Mouse (Mus musculus) left cerebral cortex, adult 18-20 months (tissue): ENCODE results near the gene 4931406C07Rik. TPM values are rescaled to one million over a fixed set of nuclear protein-coding genes. Genes with fewer than 3 reads are reported as not detected.
A peak's percentile ranks its signal among the peaks of the same experiment; 100 is the strongest.

ENCODE experiments used
- DNase-seq, 2 experiments: peaks; one replicate each; pipeline ENCODE4 v3.0.0; 2021 to 2022; ENCODE audit warnings: low spot score in 2 of 2, mixed read lengths in 1 of 2
- total RNA-seq, 2 experiments: library from RNA; stranded (reverse); gene quantifications; 2 replicates each; pipeline ENCODE4 v1.2.3; 2021

4931406C07Rik gene
- total RNA-seq, 2 experiments from 2014 or later: 15.1 to 18.3 TPM

DNA sequence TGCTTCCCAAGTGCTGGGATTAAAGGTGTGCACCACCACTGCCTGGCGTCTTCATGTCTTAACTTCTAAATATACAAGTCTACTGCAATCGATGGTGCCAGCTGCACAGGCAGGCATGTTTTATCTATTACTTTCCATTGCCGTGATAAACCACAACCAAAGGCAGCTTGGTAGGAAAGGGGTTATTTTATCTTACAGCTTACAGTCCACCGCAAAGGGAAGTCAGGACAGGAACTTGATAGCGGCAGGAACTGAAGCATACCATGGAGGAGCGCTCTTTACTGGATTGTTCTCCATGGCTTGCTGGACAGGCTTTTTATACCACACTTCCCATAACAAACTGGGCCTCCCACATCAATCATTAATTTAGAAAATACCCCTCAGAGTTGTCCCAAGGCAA lies 17.0 kb downstream of the 4931406C07Rik start:
- DNase-seq: no peak

DNA sequence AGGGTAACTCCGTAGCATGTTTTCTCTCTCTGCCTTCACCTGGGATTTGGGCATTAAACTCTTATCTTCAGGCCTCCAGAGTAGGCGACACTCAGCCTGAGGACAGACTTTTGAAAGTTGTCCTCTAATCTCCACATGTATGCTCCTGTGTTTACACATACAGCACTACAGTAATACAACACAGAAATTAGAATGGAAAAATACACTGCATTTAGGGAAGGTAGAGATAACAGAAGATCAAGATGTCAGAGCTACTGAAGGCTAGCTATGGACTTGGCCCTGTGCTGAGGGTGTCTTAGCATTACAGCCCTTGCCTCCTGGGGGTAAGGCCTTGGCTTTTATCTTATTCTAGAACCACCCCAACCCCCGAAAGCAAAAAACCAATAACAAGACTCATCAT lies 17.8 kb downstream of the 4931406C07Rik start:
- DNase-seq: no peak

- DNase-seq: no peak
Measured at GRCm38 (mm10) chr9:15287846-15288245, 18.4 kb downstream of the 4931406C07Rik start.

DNA sequence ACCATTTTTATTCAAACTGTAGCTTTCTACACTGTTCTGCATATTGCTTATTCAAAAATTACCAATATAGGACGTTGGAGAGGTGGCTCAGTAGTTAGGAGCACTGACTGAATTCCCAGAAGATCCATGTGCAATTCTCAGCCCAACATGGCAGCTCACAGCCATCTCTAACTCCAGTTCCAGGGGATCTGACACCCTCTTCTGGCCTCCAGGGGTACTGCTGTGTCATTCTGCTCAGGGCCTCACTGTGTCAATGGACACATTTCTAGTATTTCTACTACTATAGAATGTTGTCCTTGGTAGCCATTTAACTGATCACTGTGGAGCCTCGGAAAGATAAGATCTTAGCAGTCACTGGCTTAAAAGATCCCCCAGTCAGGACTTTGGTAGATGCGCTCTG lies 20.8 kb downstream of the 4931406C07Rik start:
- no peak for DNase-seq

GRCm38 (mm10) chr9:15280491-15280879 lies 25.8 kb downstream of the 4931406C07Rik start:
- DNase-seq: no peak

- DNase-seq: peak; percentile 95
Measured at GRCm38 (mm10) chr9:15279649-15280490, 26.4 kb downstream of the 4931406C07Rik start, which contains the start of gene Med17. Gene Med17, minus strand, starts transcription at chr9:15279931.

DNA sequence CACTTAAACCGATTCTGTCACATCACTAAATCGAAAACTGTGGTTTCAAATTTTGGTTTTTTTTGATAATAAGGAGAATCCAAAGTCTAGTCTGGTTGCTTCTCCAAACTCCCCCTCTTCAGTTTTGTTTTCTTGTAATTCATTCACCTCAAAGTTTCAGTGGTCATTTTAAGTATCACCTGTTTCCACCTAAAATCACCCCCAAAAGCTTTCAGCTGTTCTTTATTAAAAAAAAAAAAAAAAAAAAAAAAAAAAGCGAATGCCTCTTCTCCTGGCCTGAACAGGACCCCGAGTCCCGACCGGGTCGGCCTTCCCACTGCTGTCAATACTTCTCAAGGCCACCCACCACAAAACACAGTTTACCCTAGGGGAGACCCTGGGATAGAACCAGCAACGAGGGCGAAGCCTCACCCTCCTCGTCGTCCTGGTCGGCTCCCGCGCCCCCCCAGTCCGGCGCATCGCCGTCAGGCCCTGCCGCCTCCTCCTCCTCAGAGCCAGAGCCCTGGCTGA lies 27.1 kb downstream of the 4931406C07Rik start:
- DNase-seq: no peak

DNA sequence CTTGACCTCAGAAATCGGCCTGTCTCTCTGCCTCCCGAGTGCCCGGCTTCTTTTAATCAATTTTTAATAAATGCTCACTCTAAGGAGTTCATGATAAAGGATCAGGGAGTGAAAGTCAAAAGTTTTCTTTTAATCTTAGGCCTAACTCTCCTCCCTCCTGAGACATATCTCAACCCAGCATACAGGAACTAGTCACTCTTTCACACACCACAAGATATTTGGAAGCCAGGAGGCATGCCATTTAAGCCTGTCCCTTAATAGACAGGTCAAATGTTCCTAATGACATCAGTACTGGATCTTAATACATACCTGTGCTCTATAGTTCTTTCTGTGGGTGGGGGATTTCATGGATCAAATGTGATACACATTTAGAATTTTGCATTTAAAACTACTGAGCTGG lies 27.9 kb downstream of the 4931406C07Rik start:
- no peak for DNase-seq

DNA sequence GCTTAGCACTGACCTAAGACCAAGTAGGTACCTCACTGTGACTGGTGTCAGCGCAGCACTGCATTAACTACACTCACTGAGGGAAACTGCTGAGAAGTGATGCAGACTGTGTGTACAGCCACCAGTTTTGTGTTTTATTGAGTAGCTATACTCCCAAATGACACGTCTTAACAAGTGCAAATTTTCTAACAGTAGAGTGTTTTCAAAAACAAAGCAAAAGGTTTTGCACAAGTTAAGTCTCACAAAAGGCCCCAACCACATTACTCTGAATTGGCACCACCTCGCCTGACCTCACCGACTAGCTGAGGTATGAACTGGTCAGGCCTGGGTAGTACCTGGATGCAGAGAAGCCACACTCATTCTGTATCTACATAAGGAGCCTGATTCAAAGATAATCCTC lies 29.4 kb downstream of the 4931406C07Rik start:
- no peak for DNase-seq

DNA sequence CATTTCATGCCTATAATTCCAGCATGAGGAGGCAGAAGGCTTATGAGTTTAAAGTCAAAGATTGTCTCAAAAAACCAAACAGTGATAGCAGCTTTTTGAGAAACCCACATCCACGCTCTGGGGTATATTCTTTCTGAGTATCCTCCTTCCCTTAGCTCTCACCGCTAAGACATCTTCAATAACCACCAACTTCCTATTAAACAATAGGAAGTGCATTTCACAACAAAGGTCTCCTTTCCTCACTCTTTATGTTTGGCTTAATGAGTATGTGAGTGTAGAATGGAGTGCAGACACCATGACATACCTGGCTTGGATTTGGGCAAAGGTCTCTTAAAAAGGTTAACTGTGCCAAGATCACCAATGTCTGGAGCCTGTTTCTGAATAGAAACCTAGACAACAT lies 32.3 kb downstream of the 4931406C07Rik start:
- no peak for DNase-seq

DNA sequence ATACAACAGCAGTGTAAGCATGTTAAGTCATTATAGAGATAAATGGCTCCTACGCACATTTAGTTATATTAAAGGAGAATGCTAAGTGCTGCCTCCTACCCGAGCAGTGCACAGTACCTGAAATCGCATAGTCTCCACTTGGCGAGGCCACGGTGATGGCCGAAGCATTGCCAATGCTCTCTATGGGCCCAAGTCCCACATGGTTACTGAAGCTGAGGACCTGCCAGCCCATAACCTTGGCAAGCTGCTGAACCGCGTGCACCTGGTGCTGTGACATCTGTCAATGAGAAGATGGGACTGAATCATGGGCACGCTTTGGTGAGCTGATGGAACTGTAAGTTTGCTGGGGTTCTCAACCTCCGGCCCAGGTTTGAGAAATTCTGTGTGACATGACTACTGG lies 42.8 kb downstream of the 4931406C07Rik start:
- no peak for DNase-seq

DNA sequence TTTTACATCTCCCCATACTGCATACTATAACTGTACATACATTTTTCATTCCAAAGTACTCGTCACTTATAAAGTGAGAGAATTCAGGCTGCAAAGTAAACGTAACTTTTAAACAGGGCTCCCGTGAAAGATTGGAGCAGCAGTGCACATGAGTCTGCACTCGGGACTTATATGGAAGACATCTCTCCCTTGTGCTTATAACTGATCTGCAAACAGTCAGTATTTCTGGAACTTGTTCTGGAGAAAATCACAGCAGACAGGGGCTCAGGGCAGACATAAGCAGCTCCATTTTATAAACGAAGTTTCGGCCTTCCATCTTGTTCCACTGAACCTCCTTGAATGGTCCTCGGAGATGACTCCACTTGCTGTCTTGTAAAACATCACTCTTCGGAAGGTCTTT lies 44.3 kb downstream of the 4931406C07Rik start:
- DNase-seq: no peak

DNA sequence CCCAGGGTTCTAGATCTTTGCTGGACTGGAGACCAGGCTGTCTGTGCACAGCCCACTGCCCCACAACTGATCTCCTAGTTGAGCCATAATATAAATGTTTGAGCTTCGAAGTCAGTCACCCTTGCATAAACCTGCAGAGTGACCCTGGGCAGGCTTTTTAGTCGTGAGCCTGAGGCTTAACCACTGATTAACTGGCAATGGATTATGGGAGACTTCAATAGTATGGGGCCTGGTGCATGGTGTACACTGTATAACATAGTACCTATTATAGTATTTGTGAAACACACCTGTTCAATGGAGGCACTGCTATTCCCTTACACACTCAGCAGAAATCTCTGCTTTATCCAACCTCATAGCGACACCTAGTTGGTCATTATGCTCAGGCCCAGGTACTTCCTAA lies 50.0 kb downstream of the 4931406C07Rik start:
- DNase-seq: no peak

DNA sequence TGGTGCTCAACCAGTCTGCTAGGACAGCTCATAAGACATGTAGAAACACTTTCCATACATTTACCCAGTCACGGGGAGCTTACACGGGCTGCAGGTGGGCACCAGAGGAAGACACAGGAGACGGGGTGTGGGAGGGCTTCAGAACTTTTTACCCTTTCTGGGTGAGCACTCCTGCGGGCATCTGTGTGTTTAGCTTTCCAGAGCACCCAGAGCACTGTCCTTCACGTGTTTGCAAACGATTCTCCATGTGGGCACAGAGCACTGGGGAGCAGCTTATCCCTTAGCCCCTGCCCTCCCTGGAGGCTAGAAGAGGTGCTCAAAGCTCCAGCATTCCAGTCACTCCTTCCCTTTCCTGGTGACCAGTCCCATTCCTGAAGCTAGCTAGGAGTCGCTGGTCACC lies 51.7 kb downstream of the 4931406C07Rik start:
- no peak for DNase-seq

DNA sequence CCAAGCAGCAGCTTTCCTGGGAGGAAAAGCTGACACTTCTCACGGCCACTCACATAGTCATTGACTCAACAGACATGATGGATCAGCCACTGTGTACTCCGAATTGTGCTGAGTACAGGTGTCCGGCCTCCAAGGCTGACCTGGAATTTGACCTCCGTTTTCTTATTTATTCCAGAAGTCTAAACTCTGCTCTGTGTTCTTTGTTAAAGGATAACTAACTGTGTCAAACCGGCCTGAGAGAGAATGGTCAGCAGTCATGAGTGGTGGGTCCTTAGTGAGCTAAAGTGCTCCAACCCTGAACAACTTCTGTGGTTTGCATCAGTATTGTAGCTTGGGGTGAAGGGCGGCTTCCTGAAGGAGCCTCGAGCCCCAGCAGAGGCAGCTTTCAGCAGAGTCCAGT lies 54.1 kb downstream of the 4931406C07Rik start:
- no peak for DNase-seq

GRCm38 (mm10) chr9:15250376-15250775 lies 55.9 kb downstream of the 4931406C07Rik start:
- DNase-seq: no peak

GRCm38 (mm10) chr9:15245319-15246075 lies 60.8 kb downstream of the 4931406C07Rik start:
- no peak for DNase-seq

DNA sequence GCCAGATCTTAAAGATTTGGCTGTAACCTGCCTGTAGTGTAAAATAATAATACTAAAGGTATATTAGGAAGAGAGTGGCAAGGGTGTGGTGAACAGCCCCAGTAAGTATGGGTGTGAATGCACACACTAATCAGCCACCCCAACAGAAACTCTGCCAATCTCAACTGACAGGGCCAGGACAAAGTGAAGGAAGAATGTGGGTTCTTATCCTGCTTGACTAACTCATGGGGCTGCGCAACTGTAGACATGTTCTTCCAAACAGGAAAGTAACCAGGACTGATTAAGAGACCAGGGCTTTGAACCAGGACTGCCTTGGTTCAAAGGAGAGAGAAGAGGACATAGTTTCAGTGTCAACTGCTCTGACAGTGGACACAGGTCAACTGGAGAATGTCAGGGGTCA lies 64.1 kb downstream of the 4931406C07Rik start:
- no peak for DNase-seq

DNA sequence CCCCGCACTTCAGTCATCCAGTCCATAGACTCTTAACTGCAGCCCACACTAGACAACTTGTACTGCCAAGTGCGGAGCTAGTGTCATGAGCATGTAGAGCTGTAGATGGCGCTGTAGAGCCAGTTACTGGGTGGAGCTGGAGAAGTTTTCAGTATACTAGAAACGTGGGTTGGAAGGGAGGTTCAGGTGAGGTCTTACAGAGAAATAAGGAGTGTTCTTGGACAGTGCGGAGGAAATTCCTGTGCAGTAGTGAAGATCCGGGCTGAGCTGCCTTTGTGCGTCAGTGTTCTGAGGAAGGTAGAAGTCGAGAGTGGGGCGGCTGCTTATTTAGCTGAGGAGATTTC lies 64.7 kb downstream of the 4931406C07Rik start:
- peak; percentile 39 to 55 for DNase-seq

GRCm38 (mm10) chr9:15240863-15241595 lies 65.2 kb downstream of the 4931406C07Rik start:
- DNase-seq: no peak

DNA sequence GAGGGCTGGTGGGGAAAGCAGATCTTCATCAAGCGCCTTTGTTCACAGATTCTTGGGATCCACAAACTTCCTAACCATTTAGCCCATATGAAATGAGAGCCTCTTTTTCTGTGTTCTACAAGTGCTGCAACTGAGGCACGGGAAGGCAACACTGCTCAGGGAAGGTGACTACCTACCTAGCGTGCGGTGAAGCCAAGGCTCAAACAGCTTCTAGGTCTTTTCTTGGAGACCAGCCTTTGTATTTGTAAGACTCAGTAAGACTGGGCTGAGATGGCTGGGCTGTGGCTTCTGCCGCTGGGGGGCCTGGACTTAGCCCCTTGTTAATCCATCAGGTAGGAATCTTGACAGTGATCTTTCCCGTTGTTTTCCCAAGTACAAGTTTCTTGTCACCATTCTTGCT lies 66.2 kb downstream of the 4931406C07Rik start:
- DNase-seq: no peak
